Mouse (Mus musculus) kidney, embryonic 16.5 days (tissue): ENCODE results near the gene Acads. TPM values are rescaled to one million over a fixed set of nuclear protein-coding genes. Genes with fewer than 3 reads are reported as not detected.
A peak's percentile ranks its signal among the peaks of the same experiment; 100 is the strongest.

Source experiments
- ATAC-seq: fragments of 200-750 bp; cut with Nextera tagmentation; 2 replicates; pipeline ENCODE4 v1.8.0; 2017; ENCODE audit warnings: moderate TSS enrichment; ENCODE audit not compliant: low FRiP score, low TSS enrichment
- H3K27ac ChIP-seq: fragments of 300-500 bp; sonication (generic); 2 replicates; pipeline ENCODE4 v1.5.1; 2014; ENCODE audit warnings: low read length
- H3K27me3 ChIP-seq: fragments of 300-500 bp; sonication (generic); 2 replicates; pipeline ENCODE4 v1.6.1; 2014; ENCODE audit warnings: low read length, control low read depth, mixed read lengths; ENCODE audit not compliant: insufficient read depth
- H3K36me3 ChIP-seq: fragments of 300-500 bp; sonication (generic); 2 replicates; pipeline ENCODE4 v1.6.1; 2014; ENCODE audit warnings: low read length, control low read depth, mixed read lengths; ENCODE audit not compliant: insufficient read depth
- H3K4me1 ChIP-seq: fragments of 300-500 bp; sonication (generic); 2 replicates; pipeline ENCODE4 v1.6.1; 2014; ENCODE audit warnings: low read length, control low read depth, mixed read lengths; ENCODE audit not compliant: insufficient read depth
- H3K4me2 ChIP-seq: fragments of 300-500 bp; sonication (generic); replicated peaks from 2 replicates; pipeline ENCODE4 v1.6.1; 2014; ENCODE audit warnings: low read depth, low read length
- H3K4me3 ChIP-seq: fragments of 300-500 bp; sonication (generic); 2 replicates; pipeline ENCODE4 v1.5.1; 2014; ENCODE audit warnings: mild to moderate bottlenecking, low read length
- H3K9ac ChIP-seq: fragments of 300-500 bp; sonication (generic); replicated peaks from 2 replicates; pipeline ENCODE4 v1.6.1; 2014; ENCODE audit warnings: low read length
- H3K9me3 ChIP-seq: fragments of 300-500 bp; sonication (generic); 2 replicates; pipeline ENCODE4 v1.6.1; 2016; ENCODE audit warnings: low read length, control low read depth
- whole genome bisulfite sequencing: fragments of 180-500 bp; shearing (Covaris S2); extraction: QIAGEN DNeasy Blood & Tissue Kit; methylation state at CpG from one replicate; pipeline ENCODE4 v1.1.7; 2014; 5-methylcytosine and 5-hydroxymethylcytosine counted together
- polyA plus RNA-seq: library from polyadenylated mRNA; unstranded; fragments of >200 nt; fragmentation: Nextera tagmentation; extraction: Ambion mirVana; gene quantifications from 2 replicates; pipeline ENCODE4 v1.2.1, GENCODE M21; 2015

Acads gene
- polyA plus RNA-seq, 1 experiment from 2014 or later: 106 TPM

DNA sequence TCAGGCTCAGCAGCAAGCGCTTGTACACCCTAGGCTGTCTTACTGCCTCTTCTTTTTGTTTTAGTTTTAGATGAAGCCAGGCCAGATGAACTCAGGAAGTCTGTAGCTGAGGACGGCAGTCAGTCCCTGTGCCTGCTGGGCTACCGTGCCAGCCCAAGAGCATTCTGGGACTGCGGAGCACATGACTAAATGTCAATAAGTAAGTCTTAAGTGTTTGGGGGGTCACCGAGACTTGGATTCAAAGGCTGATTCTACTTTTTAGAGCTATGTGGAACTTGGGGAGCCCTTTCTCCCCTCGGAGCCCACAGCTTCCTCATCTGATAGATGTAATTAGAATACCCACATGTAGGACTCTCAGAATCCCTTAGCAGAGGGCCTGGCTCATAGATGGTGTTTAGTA lies 41.5 kb upstream of the Acads start:
- Histone ChIP-seq H3K36me3 (no peaks in the 10 kb centered on the region), H3K27me3 (no peaks in the 10 kb centered on the region), H3K9me3 (no peaks in the 10 kb centered on the region), H3K4me3 (no peak overlapping the region), H3K4me2 (0 out of 2 replicates have a peak overlapping the region, but pooled peaks have one; percentile 1), H3K9ac (peak overlapping the region; percentile 22; the same call in 1 of the 2 replicates), H3K4me1 (peaks cover 34% of the 10 kb centered on the region), H3K27ac (peak overlapping the region; percentile 23)
- 54% methylated on average over 6 of the region's 6 CpGs for WGBS
- no peak for ATAC-seq

DNA sequence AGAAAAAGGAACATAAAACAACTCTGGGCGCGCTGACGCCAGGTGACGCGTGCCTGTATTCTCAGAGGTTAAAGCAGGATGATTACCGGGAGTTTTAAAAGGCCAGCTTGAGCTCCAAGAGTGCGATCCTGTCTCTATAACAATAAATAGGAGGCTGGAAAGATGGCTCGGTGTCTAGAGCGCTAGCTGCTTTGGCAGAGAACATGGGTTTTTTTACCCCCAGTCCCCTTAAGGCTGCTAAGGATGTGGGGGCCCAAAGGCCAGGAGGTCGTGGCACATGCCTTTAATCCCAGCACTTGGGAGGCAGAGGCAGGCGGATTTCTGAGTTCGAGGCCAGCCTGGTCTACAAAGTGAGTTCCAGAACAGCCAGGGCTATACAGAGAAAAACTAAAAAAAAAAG lies 40.0 kb upstream of the Acads start:
- ATAC-seq: no peak
- Histone ChIP-seq H3K9me3 (no peaks in the 10 kb centered on the region), H3K9ac (peak overlapping the region; percentile 92), H3K4me2 (peak overlapping the region; percentile 91), H3K27me3 (no peaks in the 10 kb centered on the region), H3K4me1 (peaks cover 49% of the 10 kb centered on the region), H3K36me3 (no peaks in the 10 kb centered on the region), H3K4me3 (peak overlapping the region; percentile 83), H3K27ac (peak overlapping the region; percentile 99)
- 36% methylated on average over 12 of the region's 12 CpGs for WGBS

DNA sequence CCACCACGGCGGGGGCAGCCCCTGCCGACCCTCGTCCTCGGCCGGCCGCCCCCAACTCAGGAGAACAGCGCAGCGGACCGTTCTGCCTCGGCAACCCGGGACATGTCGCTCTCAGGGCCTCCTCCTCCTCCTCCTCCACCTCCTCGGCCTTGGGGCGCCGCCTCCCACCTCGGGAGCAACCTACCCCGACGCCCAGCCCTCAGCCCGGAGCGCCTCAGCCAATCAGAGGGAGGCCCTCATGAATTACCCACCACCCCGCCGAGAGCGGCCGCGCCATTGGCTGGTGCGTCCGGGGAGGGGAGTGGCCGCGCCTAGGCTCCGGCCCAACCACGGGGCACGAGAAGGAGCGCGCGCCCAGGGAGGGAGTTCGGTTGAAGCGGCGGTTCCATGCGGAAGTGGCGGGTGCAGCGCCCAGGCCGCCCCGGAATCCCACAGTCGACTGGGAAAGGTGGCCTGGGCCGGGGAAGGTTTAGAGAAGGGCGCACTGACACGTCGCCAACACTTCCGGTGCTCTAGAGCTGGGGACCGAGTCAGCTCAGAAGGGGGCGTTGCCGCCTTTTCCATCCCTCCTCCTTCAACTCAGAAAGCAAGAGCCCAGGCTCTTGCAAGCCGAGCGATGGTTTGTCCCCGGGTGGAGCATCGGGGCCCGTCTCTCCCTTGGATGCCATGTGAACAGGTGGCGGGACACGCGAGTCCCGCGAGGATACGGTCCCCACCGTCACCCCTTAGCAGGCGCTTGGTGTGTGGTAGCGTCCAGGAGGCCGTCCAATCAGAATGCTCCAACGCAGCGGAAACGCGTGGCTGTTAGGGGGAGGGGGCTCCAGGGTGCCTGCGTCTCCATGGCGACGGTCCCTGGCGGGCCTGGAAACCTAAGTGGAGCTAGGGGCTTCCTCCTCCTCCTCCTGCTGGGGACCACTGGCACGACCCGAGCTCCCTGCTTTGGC lies 39.2 kb upstream of the Acads start, which contains the start of gene Mlec:
TSS of gene Mlec (minus strand) at position 140 of the 944 bp plus-strand sequence.
- H3K4me2 ChIP-seq: peak within 1 kb of the TSS; percentile 91
- H3K4me1 ChIP-seq: peaks cover 57% of the 10 kb centered on the region
- under 1% methylated on average over 73 of the region's 78 CpGs for WGBS
- no peaks in the 10 kb centered on the region for H3K9me3 ChIP-seq
- ATAC-seq: peak; percentile 98
- H3K27ac ChIP-seq: peak within 1 kb of the TSS; percentile 99
- peak within 1 kb of the TSS; percentile 83 for H3K4me3 ChIP-seq
- H3K9ac ChIP-seq: peak within 1 kb of the TSS; percentile 96
- H3K36me3 ChIP-seq: no peaks in the 10 kb centered on the region
- no peaks in the 10 kb centered on the region for H3K27me3 ChIP-seq

DNA sequence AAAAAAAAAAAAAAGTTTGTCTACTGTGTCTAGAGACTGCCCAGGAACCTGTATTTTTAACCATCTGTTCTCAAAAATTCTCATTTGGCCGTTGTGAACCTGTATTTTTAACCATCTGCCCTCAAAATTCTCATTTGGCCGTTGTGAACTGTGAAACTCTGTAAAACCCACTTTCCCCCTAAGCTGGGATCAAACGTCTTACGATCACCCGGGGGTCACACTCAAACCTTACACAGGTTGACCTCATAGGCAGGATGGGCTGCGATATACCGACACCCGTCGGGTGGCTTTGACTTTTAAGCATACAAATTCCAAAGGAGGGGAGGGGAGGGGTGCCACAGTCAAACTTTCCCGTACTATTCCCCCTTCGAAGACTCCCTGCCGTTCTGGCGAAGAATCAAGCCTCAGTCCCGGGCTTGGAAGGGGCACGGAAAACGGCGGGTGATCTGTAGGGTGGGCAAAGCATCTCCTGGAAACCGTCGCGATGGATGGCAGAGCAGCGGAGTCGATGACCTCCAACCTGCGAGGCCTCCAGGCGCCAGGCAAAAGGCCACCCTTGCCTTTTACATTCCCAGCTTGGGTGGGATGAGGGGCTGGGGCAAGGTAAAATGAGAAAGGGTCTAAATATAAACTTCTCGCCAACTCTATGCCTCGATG lies 37.9 kb upstream of the Acads start:
- peak overlapping the region; percentile 91 for H3K4me2 ChIP-seq
- no peaks in the 10 kb centered on the region for H3K27me3 ChIP-seq
- H3K36me3 ChIP-seq: no peaks in the 10 kb centered on the region
- peaks cover 70% of the 10 kb centered on the region for H3K4me1 ChIP-seq
- under 1% methylated on average over 26 of the region's 26 CpGs for WGBS
- H3K4me3 ChIP-seq: peak overlapping the region; percentile 83
- ATAC-seq: no peak
- peak overlapping the region; percentile 96 for H3K9ac ChIP-seq
- H3K9me3 ChIP-seq: no peaks in the 10 kb centered on the region
- H3K27ac ChIP-seq: peak overlapping the region; percentile 94

DNA sequence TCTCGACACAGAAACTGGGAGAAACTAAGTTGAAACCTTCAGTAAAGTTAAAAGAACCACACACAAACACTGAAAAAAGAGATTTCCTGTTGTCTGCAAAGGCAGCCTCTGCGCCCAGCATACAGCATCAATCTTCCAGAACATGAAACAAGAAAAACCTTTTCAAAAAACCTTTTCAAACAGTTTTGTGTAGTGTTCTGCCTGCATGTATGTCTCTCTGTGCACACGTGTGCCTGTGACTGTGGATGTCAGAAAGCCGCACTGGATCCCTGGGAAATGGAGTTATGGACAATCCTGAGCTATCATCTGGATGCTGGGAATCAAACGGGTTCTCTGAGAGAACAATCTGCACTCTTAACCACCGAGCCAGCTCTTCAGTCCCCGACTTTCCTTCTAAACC lies 37.3 kb upstream of the Acads start:
- Histone ChIP-seq H3K27ac (peak overlapping the region; percentile 51; the same call in 1 of the 2 replicates), H3K36me3 (no peaks in the 10 kb centered on the region), H3K4me3 (peak overlapping the region; percentile 83), H3K4me2 (peak overlapping the region; percentile 91), H3K27me3 (no peaks in the 10 kb centered on the region), H3K4me1 (peaks cover 74% of the 10 kb centered on the region), H3K9ac (peak overlapping the region; percentile 96), H3K9me3 (no peaks in the 10 kb centered on the region)
- WGBS: 50% methylated on average over 7 of the region's 7 CpGs
- ATAC-seq: no peak

DNA sequence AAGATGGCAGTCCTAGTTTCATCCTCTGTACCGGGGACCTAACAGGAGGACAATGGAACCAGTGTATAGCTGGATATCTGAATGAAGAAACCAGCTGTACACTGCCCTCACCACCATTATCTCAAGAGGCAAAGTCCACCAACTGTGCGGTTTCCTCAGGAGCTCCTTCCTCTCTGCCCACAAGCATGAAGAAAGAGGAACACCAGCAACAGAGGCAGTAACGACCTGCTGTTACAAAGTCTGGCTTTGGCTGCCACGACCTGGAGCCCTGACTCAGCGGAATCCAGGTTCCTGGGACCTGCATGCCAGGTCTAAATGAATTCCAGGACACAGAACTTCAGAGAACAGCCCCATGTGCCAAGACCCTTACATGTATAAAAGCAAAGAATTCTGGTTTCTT lies 36.7 kb upstream of the Acads start:
- Histone ChIP-seq H3K9me3 (no peaks in the 10 kb centered on the region), H3K27ac (peak overlapping the region; percentile 51), H3K27me3 (no peaks in the 10 kb centered on the region), H3K4me1 (peaks cover 74% of the 10 kb centered on the region), H3K4me3 (peak overlapping the region; percentile 83), H3K36me3 (peaks cover 2% of the 10 kb centered on the region), H3K4me2 (peak overlapping the region; percentile 91), H3K9ac (peak overlapping the region; percentile 96)
- 36% methylated on average over 5 of the region's 5 CpGs for whole genome bisulfite sequencing
- ATAC-seq: no peak

DNA sequence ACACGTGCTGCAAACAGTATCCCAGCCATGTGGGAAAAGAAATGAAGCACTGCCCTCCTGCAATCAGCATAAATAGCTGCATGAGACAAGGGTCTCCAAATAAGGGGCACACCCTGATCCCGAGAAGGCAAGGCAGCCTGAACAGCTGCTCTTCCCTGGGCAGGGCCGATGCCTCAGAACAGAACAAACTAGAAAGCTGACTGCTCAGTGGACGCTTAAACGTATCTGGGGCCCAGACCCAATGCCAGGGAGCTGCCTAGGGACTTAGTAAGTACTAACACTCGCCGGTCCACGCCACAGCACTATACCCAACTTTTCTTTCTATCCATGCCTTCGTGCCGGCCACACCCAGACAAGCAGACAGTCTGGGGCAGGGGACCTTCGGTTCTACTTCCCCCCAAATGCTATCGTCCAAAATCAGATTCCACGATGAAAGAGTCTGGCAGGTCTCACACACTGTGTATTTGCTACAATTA lies 36.0 kb upstream of the Acads start:
- Histone ChIP-seq H3K9me3 (no peaks in the 10 kb centered on the region), H3K36me3 (peaks cover 8% of the 10 kb centered on the region), H3K4me1 (peaks cover 74% of the 10 kb centered on the region), H3K27ac (peak overlapping the region; percentile 51), H3K4me3 (peak overlapping the region; percentile 83), H3K27me3 (no peaks in the 10 kb centered on the region), H3K9ac (peak overlapping the region; percentile 96), H3K4me2 (peak overlapping the region; percentile 91)
- ATAC-seq: no peak
- 57% methylated on average over 13 of the region's 13 CpGs for WGBS

DNA sequence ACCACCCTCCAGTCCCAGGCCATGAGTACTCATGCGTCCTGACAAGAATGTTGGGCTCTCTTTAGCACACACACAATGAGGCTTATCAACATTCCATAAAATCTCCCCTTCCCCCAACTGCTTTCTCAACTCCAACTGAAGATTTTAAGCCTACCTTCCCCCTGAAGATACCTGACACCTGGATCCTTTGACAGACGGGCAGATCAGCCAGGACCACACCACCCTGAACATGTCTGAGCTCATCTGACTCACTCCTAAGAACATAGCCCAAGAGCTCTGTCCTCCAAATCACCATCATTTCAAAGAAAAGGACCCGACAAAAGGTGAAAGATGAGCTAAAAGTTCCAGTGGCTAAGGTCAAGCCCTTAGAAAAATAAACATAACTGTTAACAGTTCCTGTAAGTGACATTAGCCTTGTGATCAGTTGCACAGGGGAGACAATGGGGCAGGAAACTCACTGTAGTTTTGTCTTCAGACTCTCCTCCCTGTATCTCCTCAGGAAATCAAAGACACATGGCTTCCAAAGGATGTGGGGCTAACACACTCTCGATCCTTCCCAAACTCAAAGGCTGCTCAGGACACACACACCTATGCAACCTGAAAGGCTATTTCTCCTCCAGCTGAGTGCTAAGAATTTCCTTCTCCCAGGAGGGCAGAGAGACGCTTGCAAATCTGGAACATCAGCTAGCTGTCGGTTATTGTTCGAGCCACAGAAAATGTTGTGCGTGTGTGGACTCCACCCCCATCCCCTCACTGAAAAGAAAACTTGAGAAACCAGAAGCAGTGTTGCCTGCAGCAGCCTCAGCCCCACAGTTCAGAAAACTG lies 33.2 kb upstream of the Acads start:
- peak overlapping the region; percentile 78 for H3K27ac ChIP-seq
- WGBS: 17% methylated on average over 8 of the region's 8 CpGs
- peak overlapping the region; percentile 28; the same call in 1 of the 2 replicates for H3K4me2 ChIP-seq
- peak overlapping the region; percentile 33 for H3K9ac ChIP-seq
- H3K27me3 ChIP-seq: no peaks in the 10 kb centered on the region
- 0 out of 2 replicates have a peak overlapping the region, but pooled peaks have one; percentile 8 for H3K4me3 ChIP-seq
- peaks cover 72% of the 10 kb centered on the region for H3K4me1 ChIP-seq
- no peak for ATAC-seq
- H3K36me3 ChIP-seq: peaks cover 35% of the 10 kb centered on the region
- 0 out of 2 replicates have a peak, but pooled peaks cover 3% of the 10 kb centered on the region for H3K9me3 ChIP-seq

DNA sequence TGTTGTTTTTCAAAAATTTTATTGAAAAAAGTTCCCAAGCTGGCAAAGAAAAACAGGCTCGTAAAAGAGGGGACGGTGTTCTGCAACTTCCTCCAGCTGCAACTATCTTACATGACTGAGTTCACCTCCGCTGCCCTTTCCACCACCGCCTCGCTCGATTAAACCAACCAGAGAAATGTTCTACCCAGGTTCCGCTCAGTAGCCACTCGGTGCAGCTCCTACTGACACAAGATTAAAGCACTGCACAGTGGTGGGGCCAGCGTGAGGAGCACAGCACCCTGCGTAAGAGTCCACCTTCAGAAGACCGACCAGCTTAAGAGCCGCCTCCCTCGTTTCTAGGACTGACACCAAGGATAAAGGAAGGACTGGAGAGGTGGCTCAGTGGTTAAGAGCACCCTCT lies 32.3 kb upstream of the Acads start:
- peak overlapping the region; percentile 78 for H3K27ac ChIP-seq
- 0 out of 2 replicates have a peak, but pooled peaks cover 3% of the 10 kb centered on the region for H3K9me3 ChIP-seq
- H3K4me2 ChIP-seq: peak overlapping the region; percentile 19; the same call in 1 of the 2 replicates
- H3K36me3 ChIP-seq: peaks cover 44% of the 10 kb centered on the region
- peak; percentile 76 for ATAC-seq
- no peaks in the 10 kb centered on the region for H3K27me3 ChIP-seq
- H3K4me3 ChIP-seq: no peak overlapping the region; the same call in 1 of the 2 replicates
- WGBS: 37% methylated on average over 13 of the region's 13 CpGs
- H3K4me1 ChIP-seq: peaks cover 72% of the 10 kb centered on the region
- no peak overlapping the region for H3K9ac ChIP-seq
